Mouse (Mus musculus): ENCODE results near the gene Dctn5.

Gene Dctn5

DNA sequence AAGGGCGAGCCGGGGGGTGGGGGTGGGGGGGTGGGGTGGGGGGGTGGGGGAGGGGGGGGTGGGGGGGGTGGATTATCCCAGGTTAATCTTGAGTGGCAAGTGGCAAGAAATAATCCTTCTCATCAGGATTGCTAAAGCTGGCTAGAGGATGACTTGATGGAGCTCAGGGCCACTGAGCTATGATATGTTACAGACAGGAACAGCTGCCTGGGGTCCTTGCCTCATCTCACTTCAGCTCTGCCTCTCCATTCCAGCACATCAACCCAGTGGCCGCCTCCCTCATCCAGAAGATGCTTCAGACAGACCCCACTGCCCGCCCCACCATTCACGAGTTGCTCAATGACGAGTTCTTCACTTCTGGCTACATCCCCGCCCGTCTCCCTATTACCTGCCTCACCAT lies 30.9 kb downstream of the Dctn5 start:
- no peak for DNase-seq

DNA sequence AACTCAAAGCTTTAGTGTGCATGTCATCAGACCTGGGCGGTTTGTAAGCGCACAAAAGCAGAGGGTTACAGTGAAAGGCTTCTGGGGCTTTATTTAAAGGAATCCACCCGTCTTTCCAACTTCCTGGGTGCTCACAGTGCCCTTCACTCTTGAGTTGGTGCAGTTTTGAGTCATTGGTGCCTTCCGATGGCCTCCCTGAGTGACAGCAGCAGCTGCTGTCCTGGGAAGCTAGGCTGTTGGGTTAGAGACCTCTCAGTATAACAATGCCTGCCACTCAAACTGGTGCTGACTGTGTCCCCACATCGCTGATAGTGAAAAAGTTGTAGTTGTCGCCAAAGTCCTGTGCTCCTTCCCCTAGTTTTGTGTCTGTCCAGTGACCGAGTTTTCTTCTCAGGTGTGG lies 34.4 kb downstream of the Dctn5 start:
- no peak for DNase-seq

- no peak for DNase-seq
Observed at GRCm38 (mm10) chr7:122170705-122171104, 37.9 kb downstream of the Dctn5 start.

DNA sequence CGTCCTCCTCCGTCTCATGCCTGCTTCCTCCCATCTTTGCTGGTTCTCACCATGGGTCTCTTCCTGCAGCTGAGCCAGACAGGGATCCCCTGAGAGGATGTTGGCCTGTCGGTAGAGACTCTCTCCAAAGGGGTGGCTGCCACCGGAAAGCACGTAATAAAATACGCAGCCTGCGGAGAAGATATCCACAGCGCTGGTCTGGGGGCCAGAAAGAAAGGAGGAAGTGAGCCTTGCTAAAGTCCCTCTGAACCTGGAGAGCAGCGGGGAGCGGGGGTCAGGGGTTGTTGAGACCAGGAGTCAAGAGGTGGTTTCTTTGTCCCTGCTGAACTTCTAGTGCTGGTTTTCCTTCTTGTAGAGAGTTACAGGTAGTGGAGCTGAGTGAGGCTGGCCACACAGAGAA lies 38.8 kb downstream of the Dctn5 start:
- no peak for DNase-seq

DNA sequence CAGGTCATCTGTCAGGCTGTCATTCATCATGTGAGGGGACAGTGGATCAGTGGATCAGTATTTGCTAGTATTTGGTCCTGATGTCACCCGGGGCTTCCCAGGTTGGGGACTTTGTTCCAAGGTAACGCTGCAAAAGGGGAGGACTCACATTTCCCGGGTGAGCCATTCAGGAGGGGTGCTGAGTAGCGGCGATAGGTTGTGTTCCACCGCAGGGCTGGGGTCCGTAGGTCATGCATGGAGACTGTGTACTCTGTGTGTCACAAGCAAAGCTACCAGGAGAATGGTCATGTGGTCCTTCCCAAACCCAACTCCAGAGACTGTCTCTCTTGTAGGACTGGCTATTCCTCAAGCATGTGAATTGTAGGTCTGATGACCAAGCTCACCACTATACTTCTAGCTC lies 47.9 kb downstream of the Dctn5 start:
- DNase-seq: no peak

- no peak for DNase-seq
Observed at GRCm38 (mm10) chr7:122184569-122184968, 51.7 kb downstream of the Dctn5 start.

DNA sequence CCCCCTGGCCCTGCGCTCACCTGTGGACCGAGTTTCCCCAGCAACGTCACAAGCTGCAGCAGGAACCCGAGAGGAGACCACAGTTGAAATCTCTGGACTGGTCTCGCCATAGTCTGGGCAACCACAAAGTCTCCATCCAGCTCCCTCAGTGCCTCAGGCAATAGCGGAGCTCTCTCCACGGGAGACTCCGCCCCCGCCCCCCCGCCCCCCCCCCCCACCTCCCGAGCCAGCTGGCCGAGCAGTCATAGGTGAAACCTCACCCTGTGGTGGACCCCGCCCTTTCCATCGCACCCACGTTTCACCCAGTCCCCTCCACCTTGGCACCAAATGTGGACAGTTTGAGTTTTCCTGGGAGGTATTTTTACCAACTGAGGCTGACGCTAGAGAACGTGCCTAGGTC lies 53.2 kb downstream of the Dctn5 start, which contains the start of gene Ern2:
Ern2 (minus strand) TSS at position 165 of the 400 bp plus-strand sequence.
- DNase-seq: no peak

DNA sequence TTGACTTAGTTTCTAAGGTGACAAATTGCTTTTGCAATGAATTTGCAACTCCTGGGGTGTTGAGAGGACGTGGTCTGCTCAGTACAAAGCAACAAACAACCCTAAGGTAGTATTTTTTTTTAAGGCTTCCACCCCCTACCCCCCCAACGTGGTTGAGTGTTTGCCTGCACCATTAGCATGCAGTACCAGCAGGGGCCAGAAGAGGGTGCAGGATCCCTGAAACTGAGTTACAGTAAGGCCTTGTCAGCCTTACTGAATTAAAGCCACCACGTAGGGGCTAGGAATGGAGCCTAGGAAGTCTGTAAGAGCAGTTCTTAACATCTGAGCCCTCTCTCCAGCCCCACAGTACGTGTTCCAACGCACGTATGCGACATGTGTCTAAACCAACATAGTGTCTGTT lies 56.6 kb downstream of the Dctn5 start:
- DNase-seq: peak; percentile 69

GRCm38 (mm10) chr7:122191097-122191496 lies 58.3 kb downstream of the Dctn5 start:
- no peak for DNase-seq

DNA sequence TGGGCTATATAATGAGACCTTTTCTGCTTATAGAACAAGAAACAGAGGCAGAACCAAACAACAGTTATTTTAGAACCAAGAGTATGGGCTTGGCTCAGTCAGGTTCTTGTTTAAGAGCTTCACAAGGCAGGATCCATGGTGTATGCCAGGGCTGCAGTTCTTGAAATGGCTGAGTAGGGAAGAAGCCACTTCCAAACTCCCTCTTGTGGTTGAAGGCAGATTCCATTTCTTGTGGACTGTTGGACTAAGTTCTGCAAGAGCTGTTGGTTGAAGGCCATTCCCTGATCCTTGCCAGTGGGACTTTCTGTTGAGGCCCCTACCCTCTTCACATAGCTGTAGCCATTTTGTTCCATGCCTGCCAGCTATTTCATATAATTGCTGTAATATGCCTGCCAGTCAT lies 61.1 kb downstream of the Dctn5 start:
- no peak for DNase-seq

DNA sequence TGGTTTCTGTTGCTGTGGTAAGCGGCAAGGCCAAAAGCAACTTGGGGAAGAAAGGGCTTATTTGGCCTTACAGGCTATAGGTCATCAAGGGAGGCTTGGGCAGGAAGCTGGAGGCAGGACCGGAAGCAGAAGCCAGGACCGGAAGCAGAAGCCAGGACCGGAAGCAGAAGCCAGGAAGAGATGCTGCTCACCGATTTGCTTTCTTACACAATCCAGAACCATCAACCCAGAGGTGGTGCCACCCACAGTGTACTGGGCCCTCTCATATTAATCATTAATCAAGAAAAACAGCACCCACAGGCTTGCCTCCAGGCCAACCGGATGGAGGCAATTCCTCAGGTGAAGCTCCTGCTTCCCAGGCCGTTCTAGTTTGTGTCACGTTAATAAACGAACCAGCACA lies 63.9 kb downstream of the Dctn5 start:
- no peak for DNase-seq

GRCm38 (mm10) chr7:122197306-122197705 lies 64.5 kb downstream of the Dctn5 start:
- peak; percentile 70 for DNase-seq
